Mouse (Mus musculus): Measurements from ENCODE around the gene Stx3.

GRCm38 (mm10) chr19:11813649-11814048 lies 5.6 kb downstream of the Stx3 start:
- no peak for TF ChIP-seq CTCF (IDR thresholded peaks at IDR 0.05; ENCODE audit: low read depth)
- no peak for TF ChIP-seq EP300 (optimal IDR thresholded peaks at IDR 0.05)
